Mouse (Mus musculus): ENCODE measurements at regions not wholly inside any gene's neighbourhood (a gene's known extent, or its start where the extent isn't known, plus 50 kb on each side); places are given as distances from the start of the nearest gene placed in this dataset.
A peak's percentile ranks its signal among the peaks of the same experiment; 100 is the strongest.

- no peak overlapping the region for H3K4me2 ChIP-seq
Observed at GRCm38 (mm10) chr15:12066857-12067211, 50.8 kb upstream of the Zfr start.

GRCm38 (mm10) chr15:12066176-12066856 lies 51.3 kb upstream of the Zfr start:
- no peak for ATAC-seq (ENCODE audit: insufficient number of reproducible peaks, insufficient read depth, low FRiP score, low TSS enrichment, low read depth)

More at GRCm38 (mm10) chr15:12066857-12067211, 50.8 kb upstream of the Zfr start:
- Histone ChIP-seq H3K9ac (replicated peaks) (no peak overlapping the region), H3K4me3 (replicated peaks) (no peak overlapping the region), H3K27ac (peak overlapping the region; percentile 82), H3K27me3 (no peaks in the 10 kb centered on the region), H3K36me3 (no peaks in the 10 kb centered on the region), H3K9me3 (peaks cover 20% of the 10 kb centered on the region), H3K4me1 (replicated peaks) (peaks cover 26% of the 10 kb centered on the region)
- ATAC-seq (ENCODE audit: insufficient number of reproducible peaks, insufficient read depth, low FRiP score, low TSS enrichment, low read depth) = no peak
- WGBS = 82% methylated on average over 6 of the region's 6 CpGs

GRCm38 (mm10) chr15:12054870-12055269 lies 58.1 kb upstream of the Sub1 start:
- H3K4me2 ChIP-seq = no peak overlapping the region
- no peaks in the 10 kb centered on the region for H3K27me3 ChIP-seq
- no peak overlapping the region for H3K27ac ChIP-seq
- no peaks in the 10 kb centered on the region for H3K36me3 ChIP-seq
- H3K9me3 ChIP-seq = no peaks in the 10 kb centered on the region
- no peak overlapping the region for H3K4me3 ChIP-seq (replicated peaks)
- no peaks in the 10 kb centered on the region for H3K4me1 ChIP-seq (replicated peaks)
- 75% methylated on average over 3 of the region's 3 CpGs for WGBS
- H3K9ac ChIP-seq (replicated peaks) = no peak overlapping the region
- no peak for ATAC-seq (ENCODE audit: insufficient number of reproducible peaks, insufficient read depth, low FRiP score, low TSS enrichment, low read depth)

More at GRCm38 (mm10) chr15:12066176-12066856, 51.3 kb upstream of the Zfr start:
- H3K27ac ChIP-seq = peak overlapping the region; percentile 82
- H3K27me3 ChIP-seq = no peaks in the 10 kb centered on the region
- H3K9me3 ChIP-seq = peaks cover 20% of the 10 kb centered on the region
- no peak overlapping the region for H3K4me2 ChIP-seq
- H3K4me1 ChIP-seq (replicated peaks) = peaks cover 26% of the 10 kb centered on the region
- H3K36me3 ChIP-seq = no peaks in the 10 kb centered on the region
- 66% methylated on average over 14 of the region's 14 CpGs for WGBS
- H3K4me3 ChIP-seq (replicated peaks) = no peak overlapping the region
- H3K9ac ChIP-seq (replicated peaks) = no peak overlapping the region

GRCm38 (mm10) chr15:12053610-12054009 lies 56.8 kb upstream of the Sub1 start:
- no peak for ATAC-seq (ENCODE audit: insufficient number of reproducible peaks, insufficient read depth, low FRiP score, low TSS enrichment, low read depth)
- 94% methylated on average over 7 of the region's 7 CpGs for WGBS
- Histone ChIP-seq H3K9ac (replicated peaks) (no peak overlapping the region), H3K27ac (no peak overlapping the region), H3K9me3 (no peaks in the 10 kb centered on the region), H3K4me1 (replicated peaks) (no peaks in the 10 kb centered on the region), H3K27me3 (no peaks in the 10 kb centered on the region), H3K4me3 (replicated peaks) (no peak overlapping the region), H3K4me2 (no peak overlapping the region), H3K36me3 (no peaks in the 10 kb centered on the region)

GRCm38 (mm10) chr15:12048965-12049364 lies 52.2 kb upstream of the Sub1 start:
- Histone ChIP-seq H3K4me1 (replicated peaks) (no peaks in the 10 kb centered on the region), H3K27ac (no peak overlapping the region), H3K4me3 (replicated peaks) (no peak overlapping the region), H3K9ac (replicated peaks) (no peak overlapping the region), H3K36me3 (no peaks in the 10 kb centered on the region), H3K27me3 (no peaks in the 10 kb centered on the region), H3K4me2 (no peak overlapping the region), H3K9me3 (no peaks in the 10 kb centered on the region)
- ATAC-seq (ENCODE audit: insufficient number of reproducible peaks, insufficient read depth, low FRiP score, low TSS enrichment, low read depth) = no peak
- 92% methylated on average over 10 of the region's 10 CpGs for WGBS

- H3K27me3 ChIP-seq = no peaks in the 10 kb centered on the region
- WGBS = 87% methylated on average over 3 of the region's 3 CpGs
- no peak for ATAC-seq (ENCODE audit: insufficient number of reproducible peaks, insufficient read depth, low FRiP score, low TSS enrichment, low read depth)
- H3K4me2 ChIP-seq = no peak overlapping the region
- no peaks in the 10 kb centered on the region for H3K4me1 ChIP-seq (replicated peaks)
- no peak overlapping the region for H3K4me3 ChIP-seq (replicated peaks)
- H3K36me3 ChIP-seq = no peaks in the 10 kb centered on the region
- no peak overlapping the region for H3K9ac ChIP-seq (replicated peaks)
- no peaks in the 10 kb centered on the region for H3K9me3 ChIP-seq
- no peak overlapping the region for H3K27ac ChIP-seq
Observed at GRCm38 (mm10) chr15:12048214-12048507, 51.4 kb upstream of the Sub1 start.

- H3K4me2 ChIP-seq = no peak overlapping the region
- H3K9me3 ChIP-seq = no peaks in the 10 kb centered on the region
- no peak overlapping the region for H3K4me3 ChIP-seq (replicated peaks)
- H3K9ac ChIP-seq (replicated peaks) = no peak overlapping the region
- H3K27me3 ChIP-seq = no peaks in the 10 kb centered on the region
- 87% methylated on average over 18 of the region's 18 CpGs for WGBS
- no peak overlapping the region for H3K27ac ChIP-seq
- ATAC-seq (ENCODE audit: insufficient number of reproducible peaks, insufficient read depth, low FRiP score, low TSS enrichment, low read depth) = no peak
- H3K36me3 ChIP-seq = no peaks in the 10 kb centered on the region
- no peaks in the 10 kb centered on the region for H3K4me1 ChIP-seq (replicated peaks)
Observed at GRCm38 (mm10) chr15:12047349-12048213, 50.8 kb upstream of the Sub1 start.

All from limb, embryonic 12.5 days (tissue).